Mouse (Mus musculus): ENCODE results near the gene Fgfr2.

The Fgfr2 gene

DNA sequence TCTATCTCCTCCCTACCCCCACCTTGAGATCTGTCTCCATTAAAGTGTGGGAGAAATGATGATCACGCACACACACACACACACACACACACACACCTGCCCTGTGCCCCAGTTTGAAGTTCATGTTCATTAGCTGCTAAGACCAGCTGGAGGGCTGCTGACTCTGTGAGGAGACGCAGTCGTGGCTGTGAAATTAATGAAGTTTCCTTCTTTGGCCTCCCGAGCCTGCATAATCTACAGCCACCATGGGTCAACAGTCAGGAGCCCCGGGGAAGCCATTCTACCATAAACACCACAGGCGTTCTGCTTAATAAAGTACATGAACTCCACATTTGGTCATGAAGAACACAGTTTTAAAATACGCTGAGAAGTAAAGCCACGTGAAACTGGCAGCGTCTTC lies 706.3 kb downstream of the Fgfr2 start:
- no peak for DNase-seq (ENCODE audit: low read depth, low spot score)

DNA sequence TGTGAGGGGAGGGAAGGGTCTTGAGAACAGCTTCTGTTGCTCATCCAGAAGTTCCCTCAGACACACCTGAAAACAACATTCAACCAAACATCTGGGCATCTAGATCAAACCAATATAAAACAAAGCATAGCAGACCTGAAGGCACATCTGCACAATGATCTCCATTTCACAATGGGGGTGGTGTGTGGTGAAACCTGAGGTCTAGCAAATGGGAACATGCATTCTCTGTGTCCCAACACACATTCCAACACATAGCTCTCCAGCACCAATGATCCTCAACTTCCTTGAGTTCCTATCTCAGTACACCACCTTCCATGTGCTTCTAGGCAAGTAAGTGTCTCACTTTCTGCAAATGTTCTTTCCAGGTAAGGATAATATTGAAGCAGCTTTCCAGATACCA lies 707.3 kb downstream of the Fgfr2 start:
- DNase-seq (ENCODE audit: low read depth, low spot score): no peak

DNA sequence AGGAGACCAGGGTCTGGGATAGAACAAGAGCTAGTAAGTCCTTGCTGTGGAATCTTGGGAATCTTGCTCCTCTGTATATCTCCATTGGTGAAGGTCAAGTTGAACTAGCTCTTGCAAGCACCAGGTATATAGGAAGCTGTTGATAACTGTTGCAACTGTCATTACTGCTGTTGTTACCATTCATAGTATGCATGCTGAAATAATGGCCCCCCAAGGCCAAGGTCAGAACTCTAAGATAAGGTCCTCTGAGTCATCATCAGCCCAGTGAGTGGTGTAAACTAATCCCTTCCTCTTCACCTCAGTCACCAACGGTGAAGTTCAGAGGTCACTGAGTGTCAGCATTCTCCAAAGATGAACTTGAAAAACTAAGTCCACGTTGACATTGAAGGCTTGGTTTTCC lies 710.6 kb downstream of the Fgfr2 start:
- DNase-seq (ENCODE audit: low read depth, low spot score): no peak

DNA sequence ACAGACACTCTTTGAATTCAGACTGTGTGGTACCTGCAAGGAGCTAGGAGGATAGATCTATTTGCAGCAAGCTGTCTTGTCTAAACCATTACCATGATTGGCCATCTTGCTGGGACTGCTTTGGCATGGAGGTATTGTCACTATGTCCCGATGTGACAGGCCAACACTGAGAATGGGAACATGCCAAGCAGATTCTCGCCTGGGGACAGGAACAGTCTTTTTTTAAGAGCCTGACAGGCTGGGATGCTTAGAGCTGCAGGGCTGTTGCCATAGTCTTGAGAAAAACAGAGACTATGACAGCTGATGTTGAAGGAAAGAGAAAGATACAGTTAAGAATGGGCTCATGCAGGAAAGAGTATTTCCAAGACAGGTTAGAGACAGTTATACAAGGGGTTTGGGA lies 711.4 kb downstream of the Fgfr2 start:
- no peak for DNase-seq (ENCODE audit: low read depth, low spot score)

DNA sequence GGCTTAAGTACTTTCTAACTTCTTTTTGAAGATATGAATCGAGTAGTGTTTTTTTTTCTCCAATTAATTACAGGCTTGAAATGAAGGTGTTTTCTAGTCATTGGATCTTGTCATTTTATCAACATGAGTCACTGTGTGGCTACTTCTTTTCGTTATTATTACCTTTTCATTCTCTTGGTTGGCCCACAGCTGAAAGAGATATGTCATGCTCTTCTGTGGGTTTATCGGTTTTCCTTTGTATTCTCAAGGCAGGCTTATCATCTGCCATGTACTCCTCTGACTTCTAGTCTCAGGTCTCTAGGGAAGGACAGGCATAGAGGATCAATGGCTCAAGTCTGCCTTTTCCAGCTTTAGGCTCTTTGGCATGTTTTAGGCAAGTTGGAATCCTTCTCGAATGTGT lies 712.2 kb downstream of the Fgfr2 start:
- DNase-seq (ENCODE audit: low read depth, low spot score): no peak

DNA sequence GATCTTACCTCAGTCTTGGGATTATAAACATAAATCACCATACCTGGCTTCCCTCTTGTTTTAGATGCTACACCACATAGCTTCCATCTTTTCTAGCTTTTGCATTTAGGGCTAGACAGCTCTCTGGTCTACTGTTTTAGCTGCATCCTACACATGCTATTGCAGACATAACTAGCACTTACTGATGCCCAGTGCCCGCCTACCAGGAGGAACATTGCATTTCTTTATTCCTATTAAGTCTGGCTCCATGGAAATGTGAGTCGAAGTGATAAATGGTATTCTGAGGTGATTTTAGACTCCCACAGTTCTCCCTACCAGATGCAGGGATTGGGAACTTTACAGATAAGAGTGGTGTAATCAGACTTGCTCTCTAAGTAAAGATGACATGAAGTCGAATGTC lies 713.3 kb downstream of the Fgfr2 start:
- no peak for DNase-seq (ENCODE audit: low read depth, low spot score)

DNA sequence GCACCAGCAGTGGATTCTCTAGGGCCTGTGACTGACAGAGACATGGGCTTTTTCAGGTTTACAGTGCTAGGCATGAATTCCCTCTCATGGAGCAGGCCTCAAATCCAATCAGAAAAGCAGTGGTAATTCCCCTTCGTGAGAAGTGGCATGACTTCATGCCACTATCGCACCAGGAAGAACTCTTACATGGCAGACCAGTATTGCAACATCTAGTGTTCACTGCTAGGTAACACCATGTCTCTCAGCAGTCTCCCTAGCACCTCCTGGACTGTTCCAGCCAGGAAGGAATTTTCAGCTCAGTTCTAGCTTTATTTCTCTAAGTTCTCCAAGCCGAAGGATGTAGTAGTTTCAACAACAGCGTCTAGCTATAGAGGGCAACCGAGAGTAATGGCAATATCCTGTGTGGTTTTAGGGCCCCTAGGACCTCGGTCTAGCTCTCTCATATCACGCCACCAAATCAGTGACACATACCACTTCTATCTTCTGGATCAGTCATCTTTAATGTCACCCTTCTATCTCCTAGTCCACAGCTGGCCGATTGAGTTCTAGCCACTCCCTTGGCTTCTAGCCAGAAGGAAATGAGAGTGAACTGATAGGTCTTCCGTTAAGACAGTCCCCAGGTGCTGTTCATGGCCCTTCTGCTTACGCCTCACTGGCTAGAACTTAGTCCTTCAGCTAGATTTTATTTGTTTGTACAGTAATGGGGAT lies 720.6 kb downstream of the Fgfr2 start:
- DNase-seq (ENCODE audit: low read depth, low spot score): no peak

DNA sequence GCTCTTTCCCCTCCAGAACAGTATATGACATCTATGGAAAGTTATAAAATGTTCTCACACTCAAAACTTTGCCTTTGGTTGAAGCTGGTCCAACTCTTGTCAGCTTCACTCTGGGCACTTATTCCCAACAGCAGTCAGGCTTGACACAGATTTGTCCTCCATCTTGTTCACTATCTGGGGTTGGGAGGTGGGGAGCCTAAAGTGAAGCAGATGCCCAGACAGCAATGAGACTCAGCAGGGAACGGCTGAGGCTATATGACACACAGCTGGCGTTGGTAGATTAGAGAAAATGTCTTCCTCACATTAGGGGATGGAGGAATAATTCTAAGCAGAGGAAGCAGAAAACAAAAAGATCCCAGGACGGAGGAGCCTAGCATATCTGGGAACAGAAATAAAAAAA lies 724.7 kb downstream of the Fgfr2 start:
- DNase-seq (ENCODE audit: low read depth, low spot score): no peak

DNA sequence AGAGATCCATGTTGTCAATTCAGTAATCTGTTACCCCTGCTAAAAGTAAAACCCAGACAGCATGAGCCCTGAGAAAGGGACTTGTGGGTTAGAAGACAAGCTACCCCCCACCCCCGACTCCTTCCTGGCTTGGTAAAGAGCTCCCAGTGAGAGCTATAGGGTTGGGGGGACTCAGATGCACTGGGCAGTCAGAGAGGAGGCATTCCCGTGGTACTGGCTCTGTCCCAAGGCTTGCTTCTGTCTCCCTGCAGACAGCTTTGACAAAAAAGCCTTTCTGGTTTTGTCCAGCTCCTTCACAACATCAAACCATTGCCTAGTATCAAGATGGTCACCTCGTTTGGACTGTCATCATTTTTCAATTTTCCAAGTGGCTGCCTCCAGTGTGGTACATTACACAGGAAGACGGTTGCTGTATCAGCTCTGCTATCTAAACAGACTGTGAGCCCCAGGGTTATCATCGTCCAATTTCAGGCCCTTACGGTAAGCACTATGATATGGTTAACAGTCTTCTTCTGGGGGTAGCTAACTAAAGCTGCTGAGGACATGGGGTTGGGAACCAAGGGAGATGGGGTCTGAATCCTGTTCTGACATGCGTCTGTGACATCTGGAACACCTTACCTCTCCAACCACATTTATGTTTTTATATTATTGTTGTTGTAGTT lies 726.4 kb downstream of the Fgfr2 start:
- DNase-seq (ENCODE audit: low read depth, low spot score): no peak

DNA sequence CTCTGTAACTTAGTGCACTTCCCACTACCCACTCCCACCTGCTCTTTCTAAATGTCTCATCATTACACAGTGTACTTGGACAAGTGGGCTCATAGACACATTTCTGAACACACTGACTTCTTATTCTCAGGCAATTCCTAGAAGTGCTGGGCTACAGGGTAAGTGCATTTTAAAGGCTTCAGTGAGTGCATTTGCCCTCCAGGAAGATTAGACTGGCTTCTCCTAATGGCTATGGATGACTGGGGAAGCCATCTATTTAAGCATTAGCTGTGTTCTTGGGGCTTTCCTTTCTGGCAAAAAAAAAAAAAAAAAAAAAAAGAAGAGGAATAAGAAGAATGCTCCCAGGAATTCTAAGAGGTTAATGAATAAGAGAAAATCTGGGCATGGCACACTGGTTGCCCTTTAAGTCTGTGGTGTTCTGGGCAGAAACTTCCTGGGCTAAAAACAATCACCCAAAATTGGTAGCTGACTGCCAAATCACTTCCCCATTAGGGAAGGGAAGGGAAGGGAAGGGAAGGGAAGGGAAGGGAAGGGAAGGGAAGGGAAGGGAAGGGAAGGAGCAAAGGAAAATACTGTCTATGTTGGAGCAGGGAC lies 729.5 kb downstream of the Fgfr2 start:
- DNase-seq (ENCODE audit: low read depth, low spot score): no peak

DNA sequence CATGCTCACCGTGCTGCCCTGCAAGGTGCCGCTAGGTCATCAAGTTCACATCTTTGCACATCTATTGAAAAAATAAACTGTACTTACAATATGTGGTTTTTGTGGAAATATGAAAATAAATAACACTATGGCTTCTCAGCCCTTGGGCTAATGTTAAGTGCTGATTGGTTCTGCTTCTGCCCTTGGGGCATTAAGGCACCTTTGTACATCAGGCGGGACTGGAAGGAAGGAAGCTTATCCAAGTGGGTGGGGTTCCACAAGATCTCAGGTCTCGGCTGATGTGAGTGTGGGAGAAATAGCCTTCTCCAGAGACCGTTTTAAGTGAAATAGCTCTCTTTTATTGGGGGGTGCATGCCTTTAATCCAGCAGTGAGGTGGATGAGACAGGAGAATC lies 730.1 kb downstream of the Fgfr2 start:
- DNase-seq (ENCODE audit: low read depth, low spot score): no peak

DNA sequence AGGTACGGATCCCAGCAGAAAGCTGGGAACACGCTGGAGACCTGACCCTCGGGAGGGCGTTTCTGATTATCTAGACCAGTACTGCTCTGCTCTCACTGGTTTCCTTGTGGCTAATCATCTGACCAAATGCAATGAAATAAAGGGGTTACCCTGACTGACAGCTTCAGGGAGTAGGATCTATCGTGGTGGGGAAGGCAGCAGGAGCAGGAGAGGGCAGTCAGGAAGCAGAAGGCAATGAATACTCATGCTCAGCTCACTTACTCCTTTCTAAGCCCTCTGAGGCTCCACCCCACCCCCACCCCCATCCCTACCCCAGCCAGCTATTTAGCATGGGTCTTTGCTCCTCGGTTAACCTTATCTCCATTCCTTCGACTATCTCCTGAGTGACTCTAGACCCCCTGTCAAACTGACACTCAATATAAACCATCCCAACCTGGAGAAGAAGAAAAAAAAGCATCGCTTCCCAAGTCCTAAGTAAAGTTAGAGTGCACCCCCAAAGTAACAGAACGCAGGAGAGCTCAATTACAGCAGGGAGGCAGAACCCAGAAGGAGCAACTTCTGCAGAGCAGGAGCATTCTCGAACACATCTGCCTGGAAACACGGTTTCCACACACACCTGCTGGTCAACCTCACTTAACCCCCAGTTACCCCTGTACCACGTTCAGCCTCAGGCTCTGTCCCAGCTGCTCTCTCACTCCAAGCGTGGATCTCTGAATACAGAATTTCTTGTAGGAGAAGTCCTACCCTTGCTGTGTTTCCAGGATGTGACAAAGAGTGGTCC lies 730.7 kb downstream of the Fgfr2 start:
- no peak for DNase-seq (ENCODE audit: low read depth, low spot score)

DNA sequence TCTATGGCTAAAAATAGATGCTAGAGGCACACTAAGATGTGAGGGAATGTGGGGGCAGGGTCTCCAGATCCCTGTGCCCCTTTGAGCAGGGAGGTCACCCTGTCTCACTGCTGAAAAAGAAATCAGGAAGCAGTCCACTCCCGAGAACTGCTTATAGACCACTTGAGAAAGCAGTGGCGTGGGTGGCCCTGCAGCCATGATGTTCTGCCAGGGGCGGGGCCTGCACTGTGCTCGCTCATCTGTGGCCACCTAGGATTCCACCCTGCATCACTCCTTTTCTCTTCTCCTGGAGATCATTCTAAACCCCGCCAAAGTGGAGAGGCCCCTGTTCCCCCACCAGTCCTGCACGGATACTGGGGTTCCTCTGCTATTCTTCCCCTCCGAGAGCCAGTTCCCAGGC lies 733.7 kb downstream of the Fgfr2 start:
- no peak for DNase-seq (ENCODE audit: low read depth, low spot score)

DNA sequence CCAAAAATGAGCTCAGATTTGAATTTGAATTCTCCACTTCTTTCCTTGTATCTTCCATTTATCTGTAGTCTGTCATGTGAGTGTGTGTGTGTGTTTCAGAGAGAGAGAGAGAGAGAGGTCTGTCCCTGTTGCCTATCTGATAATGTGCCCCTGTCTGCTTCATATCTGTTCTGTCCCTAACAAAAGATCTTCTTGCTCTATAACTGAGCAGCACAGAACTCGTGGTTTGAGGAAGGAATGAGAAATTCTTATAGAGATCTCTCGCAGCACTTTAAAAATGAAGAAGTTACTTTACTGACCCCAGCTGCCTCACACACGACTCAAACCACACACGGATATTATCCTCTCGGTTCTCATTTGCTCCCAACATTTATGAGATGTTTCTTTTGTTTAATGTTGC lies 735.6 kb downstream of the Fgfr2 start:
- no peak for DNase-seq (ENCODE audit: low read depth, low spot score)

DNA sequence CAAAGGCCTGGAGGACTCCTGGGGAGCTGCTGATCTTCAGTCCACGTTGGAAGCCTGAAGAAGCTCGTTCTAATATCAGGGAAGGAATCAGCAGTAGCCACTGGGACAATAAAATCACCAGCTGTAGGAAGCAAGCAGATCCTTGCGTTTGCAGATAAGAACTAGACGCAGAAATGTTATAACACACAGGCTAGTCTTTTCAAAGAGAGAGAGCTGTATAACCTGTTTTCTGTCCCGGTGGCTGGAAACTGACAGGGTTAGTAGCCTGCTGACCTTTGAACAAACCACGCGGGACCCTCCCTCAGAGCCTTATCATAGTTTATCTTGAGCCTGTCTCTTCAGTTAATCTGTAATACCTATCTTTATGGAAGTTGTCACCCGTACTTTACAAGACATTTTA lies 736.8 kb downstream of the Fgfr2 start:
- no peak for DNase-seq (ENCODE audit: low read depth, low spot score)

DNA sequence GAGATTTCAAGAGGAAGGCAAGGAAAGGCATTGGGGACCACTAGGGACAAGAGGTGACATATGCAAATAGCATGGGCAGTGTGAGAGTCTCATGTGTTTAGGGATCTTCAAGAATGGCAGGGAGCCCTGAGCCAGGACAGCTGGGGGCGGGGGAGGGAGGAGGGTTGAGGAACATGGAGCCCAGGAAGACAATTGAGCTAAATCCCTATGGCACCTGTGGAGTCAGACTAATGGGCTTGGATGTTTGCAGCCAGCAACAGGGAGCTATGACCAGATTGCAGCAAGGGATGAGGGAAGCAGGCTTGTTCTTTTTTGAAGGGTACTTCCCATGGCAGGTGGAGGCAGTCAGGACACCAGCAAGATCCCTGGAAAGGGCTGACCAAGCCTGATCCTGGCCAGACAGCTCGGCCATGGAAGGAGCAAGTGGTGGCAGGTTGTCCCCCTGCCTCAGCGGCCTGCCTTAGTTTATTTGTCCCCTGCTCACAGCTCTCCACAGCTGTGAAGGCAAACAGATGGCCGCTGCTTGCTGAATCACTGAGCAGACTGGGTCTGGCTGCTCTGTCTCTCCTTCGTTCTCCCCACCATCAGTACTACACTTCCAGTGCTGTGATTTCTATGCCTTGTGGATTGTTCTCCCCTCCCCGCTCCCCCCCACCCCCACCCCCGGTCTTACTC lies 737.6 kb downstream of the Fgfr2 start:
- no peak for DNase-seq (ENCODE audit: low read depth, low spot score)

DNA sequence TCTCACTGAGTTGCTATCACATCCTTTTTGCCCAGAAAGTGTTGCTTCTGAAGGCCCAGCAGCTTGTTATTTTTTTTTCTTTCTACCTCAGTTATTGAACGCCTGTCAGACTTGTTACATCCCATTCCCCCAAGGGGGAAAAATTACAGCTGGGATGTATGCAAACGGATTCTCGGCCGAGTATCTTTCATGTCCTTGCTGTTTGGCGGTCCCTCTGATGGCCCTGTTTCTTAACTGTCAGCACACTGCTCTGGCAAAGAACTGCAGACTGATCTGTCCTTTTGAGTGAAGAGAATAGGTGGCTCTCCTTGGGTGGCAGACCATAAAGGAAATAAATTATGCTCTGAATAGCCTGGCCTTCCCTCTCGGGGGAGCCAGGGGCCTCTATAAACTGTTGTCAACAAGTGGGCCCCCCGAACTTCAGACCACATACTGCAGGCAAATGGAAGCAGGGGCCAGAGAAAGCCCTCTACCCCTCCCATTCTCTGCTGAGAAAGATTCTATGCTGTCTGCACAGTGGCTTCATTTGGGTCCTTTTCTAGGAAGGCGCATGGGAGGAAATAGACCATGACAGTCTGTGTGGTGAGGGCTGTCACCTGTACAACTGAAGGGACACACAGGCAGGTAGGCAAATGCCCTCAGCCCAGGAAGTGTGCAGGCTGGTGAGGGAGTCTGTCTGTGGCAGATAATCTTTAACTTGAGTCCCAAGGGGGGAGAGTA lies 738.3 kb downstream of the Fgfr2 start:
- DNase-seq (ENCODE audit: low read depth, low spot score): no peak

DNA sequence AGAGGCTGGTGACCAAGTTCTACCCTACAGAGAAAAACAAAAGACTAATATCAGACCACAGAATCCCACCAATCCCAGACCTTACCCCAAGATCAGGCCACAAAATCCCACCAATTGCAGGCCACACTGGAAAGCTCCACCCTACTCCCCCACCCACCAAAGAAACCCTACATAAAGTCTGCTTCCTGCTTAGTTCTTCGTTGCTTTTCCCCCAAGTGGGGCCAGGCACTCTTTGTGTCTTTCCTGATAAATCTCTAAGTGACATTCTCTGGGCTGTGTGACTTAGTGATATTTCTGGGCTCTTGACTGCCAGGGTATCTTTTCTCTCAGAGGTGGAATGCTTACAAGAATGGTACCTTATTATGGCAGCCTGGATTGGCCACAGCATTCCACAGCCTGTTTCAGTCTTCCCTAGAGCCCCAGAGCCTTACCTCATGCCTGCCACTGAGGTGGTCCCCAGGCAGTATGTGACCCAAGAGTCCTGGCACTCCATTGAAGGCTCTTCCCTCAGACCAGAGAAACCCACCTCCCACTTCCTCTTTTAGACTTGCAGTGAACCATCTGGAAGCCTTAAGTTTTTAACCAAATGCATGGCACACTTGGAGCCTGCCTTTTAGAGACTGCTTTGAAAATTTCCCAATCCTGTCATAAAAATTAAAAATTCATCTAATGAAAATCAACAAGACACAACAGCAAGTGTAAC lies 742.4 kb downstream of the Fgfr2 start:
- DNase-seq (ENCODE audit: low read depth, low spot score): no peak

DNA sequence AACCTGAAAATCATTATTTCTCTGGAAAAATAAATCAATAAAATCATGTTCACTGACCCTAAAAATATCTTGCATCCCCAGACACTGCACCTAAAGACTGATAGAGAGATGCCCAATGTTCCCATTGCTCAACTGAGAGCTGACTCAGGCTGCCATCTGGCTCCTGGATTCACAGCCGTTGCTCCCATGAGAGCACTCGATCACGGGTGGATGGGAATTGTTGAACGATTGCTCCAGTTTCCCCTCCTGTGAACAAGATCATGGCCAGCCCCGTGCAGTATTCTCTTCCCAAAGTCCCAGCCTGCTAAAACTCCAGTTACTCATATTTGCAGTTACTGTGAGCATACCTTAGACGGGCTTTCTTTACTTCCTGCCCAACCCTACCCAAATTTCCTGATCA lies 745.2 kb downstream of the Fgfr2 start:
- no peak for DNase-seq (ENCODE audit: low read depth, low spot score)

DNA sequence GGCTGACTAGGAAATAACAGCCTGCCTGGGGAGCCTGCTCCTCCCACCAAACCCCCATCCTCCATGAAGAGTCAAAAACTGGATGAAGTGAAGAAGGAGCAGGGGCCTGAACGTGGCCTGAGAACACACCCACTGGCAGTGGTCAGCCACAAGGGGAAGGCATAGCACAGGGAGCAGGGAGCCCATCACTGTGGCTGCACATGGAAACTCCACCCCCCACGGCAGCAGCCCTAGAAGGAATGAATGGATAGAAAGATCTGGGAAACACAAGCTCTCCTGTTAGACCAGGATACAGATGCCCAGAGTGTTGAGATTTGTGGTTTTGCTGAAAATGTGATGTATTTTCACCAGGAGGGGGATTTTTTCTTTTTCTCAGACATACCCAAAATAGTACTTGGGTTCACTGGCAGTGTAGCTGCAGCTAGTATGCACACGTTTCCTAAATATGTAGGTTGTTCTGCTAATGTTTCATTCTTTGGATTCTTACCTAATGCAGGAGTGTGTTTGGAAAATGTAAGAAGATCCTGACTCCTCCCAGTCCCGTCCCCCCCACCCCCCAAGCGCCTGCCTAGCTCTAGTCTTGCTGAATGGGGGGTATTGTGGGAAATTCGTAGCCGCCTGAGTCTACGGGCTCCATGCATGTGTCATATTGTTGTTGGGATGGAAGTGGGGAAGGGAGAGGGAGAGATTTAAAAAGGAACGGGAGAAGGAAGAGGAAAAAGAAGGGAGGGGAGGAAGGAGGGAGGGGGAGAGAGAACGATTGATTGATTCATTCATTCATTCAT lies 749.4 kb downstream of the Fgfr2 start:
- no peak for DNase-seq (ENCODE audit: low read depth, low spot score)

All from ES-CJ7 (cell line).